15 mouse cellular contexts compared by ENCODE assay signal in genomic region chr16:44601182-44601581, GRCm38 (mm10). TPM values are rescaled to one million over a fixed set of nuclear protein-coding genes. Genes with fewer than 3 reads are reported as not detected.
A peak's percentile ranks its signal among the peaks of the same experiment; 100 is the strongest.
DNase-seq lines count a peak whose midpoint lies in the region; ATAC-seq lines count a peak whose summit lies in the region.
"Had no signal": no experiment of that assay in that cellular context is flagged by ENCODE, and none has a peak within 500 bp of the region (broad histone marks: within the 10 kb centered on the region; RNA-seq: fewer than 3 reads in every experiment).

No protein-coding gene starts in this region.

- no peak overlapping the region for H3K4me2 ChIP-seq in neural tube, embryonic 12.5 days (replicated peaks)
- H3K4me2 ChIP-seq in liver, embryonic 11.5 days, result no peak overlapping the region
- H3K4me2 ChIP-seq: liver, embryonic 12.5 days had no signal

- intact Hi-C loops in left cerebral cortex, postnatal 25 days (cut with DNase I), result no loop called here

- H3K9me3 ChIP-seq in neural tube, embryonic 12.5 days, result 0 out of 2 replicates have a peak, but pooled peaks cover 3% of the 10 kb centered on the region
- no peaks in the 10 kb centered on the region for H3K9me3 ChIP-seq in limb, embryonic 10.5 days (replicated peaks)
- no peaks in the 10 kb centered on the region for H3K9me3 ChIP-seq in liver, embryonic 11.5 days (ENCODE audit: control insufficient read depth, low read length)
- H3K9me3 ChIP-seq: liver, embryonic 12.5 days had no signal

- no peaks in the 10 kb centered on the region for H3K27me3 ChIP-seq in neural tube, embryonic 12.5 days (replicated peaks)
- no peaks in the 10 kb centered on the region for H3K27me3 ChIP-seq in limb, embryonic 10.5 days (ENCODE audit: low read depth, poor library complexity, severe bottlenecking)
- no peaks in the 10 kb centered on the region for H3K27me3 ChIP-seq in liver, embryonic 11.5 days (replicated peaks; ENCODE audit: control insufficient read depth, insufficient read depth, low read length)
- H3K27me3 ChIP-seq: liver, embryonic 12.5 days had no signal

- DNase-seq in heart, adult 11 months, result peak; percentile 46
- no peak for DNase-seq in heart, adult 8-10 months (ENCODE audit: low spot score)
- DNase-seq in neural tube, embryonic 10.5 days (ENCODE audit: extremely low spot score, low spot score), result no peak
- DNase-seq in limb, embryonic 10.5 days (ENCODE audit: low spot score), result no peak
- DNase-seq in liver, embryonic 11.5 days (ENCODE audit: low spot score), result no peak
- DNase-seq in urinary bladder, postnatal 25 days (ENCODE audit: low spot score), result no peak
- DNase-seq in left cerebral cortex, postnatal 25 days (ENCODE audit: low spot score in 2 of 2), result no peak
- DNase-seq: cerebellum, adult 2 months; gastrocnemius, postnatal 14 days; thymus, adult 18-20 months had no signal

- no peak overlapping the region for H3K4me3 ChIP-seq in neural tube, embryonic 12.5 days
- no peak overlapping the region for H3K4me3 ChIP-seq in limb, embryonic 10.5 days
- H3K4me3 ChIP-seq in liver, embryonic 11.5 days (ENCODE audit: low read depth, low read length), result no peak overlapping the region
- H3K4me3 ChIP-seq: erythroblast, embryonic 14.5 days; liver, embryonic 12.5 days had no signal

- peaks cover 15% of the 10 kb centered on the region for H3K4me1 ChIP-seq in neural tube, embryonic 12.5 days
- peaks cover 49% of the 10 kb centered on the region for H3K4me1 ChIP-seq in limb, embryonic 10.5 days
- no peaks in the 10 kb centered on the region for H3K4me1 ChIP-seq in liver, embryonic 11.5 days (replicated peaks; ENCODE audit: control insufficient read depth, insufficient read depth, low read length)
- H3K4me1 ChIP-seq: liver, embryonic 12.5 days had no signal

- H3K9ac ChIP-seq in neural tube, embryonic 12.5 days, result no peak overlapping the region
- no peak overlapping the region for H3K9ac ChIP-seq in liver, embryonic 11.5 days (ENCODE audit: low read depth, low read length)
- H3K9ac ChIP-seq: liver, embryonic 12.5 days had no signal

- peak; percentile 33; the same call in 1 of the 2 replicates for ATAC-seq in neural tube, embryonic 12.5 days (ENCODE audit: low FRiP score, low read depth)
- no peak for ATAC-seq in liver, embryonic 11.5 days (replicated peaks; ENCODE audit: low FRiP score)
- ATAC-seq: liver, embryonic 12.5 days; Patski had no signal

- no peak overlapping the region for H3K27ac ChIP-seq in neural tube, embryonic 12.5 days
- peak overlapping the region; percentile 82 for H3K27ac ChIP-seq in limb, embryonic 10.5 days
- no peak overlapping the region for H3K27ac ChIP-seq in liver, embryonic 11.5 days (ENCODE audit: low read depth, low read length)
- H3K27ac ChIP-seq: kidney, postnatal 0 days; liver, embryonic 12.5 days had no signal

- no peaks in the 10 kb centered on the region for H3K36me3 ChIP-seq in neural tube, embryonic 12.5 days
- peaks cover 4% of the 10 kb centered on the region; the same call in 1 of the 2 replicates for H3K36me3 ChIP-seq in limb, embryonic 10.5 days
- H3K36me3 ChIP-seq in liver, embryonic 11.5 days (ENCODE audit: control insufficient read depth, insufficient read depth, low read length), result no peaks in the 10 kb centered on the region
- H3K36me3 ChIP-seq: liver, embryonic 12.5 days had no signal

- 3% methylated on average over 2 of the region's 2 CpGs for WGBS in neural tube, embryonic 12.5 days
- 17% methylated on average over 2 of the region's 2 CpGs for WGBS in limb, embryonic 10.5 days
- WGBS in liver, embryonic 11.5 days, result 46% methylated on average over 2 of the region's 2 CpGs

RNA-seq across cellular contexts. Expression of gene Boc, which starts 42.5 kb away (rescaled TPM):
- total RNA-seq in heart, adult 8-10 months (2022), result 1 to 10 TPM; 3.5 to 4.0 (median 3.8) TPM
- polyA plus RNA-seq in neural tube, embryonic 12.5 days (2016; fragmentation: Nextera tagmentation; extraction: Ambion mirVana), result 32.1 and 34.3 TPM in 2 replicates
- 20.0 and 38.3 TPM in 2 replicates for polyA plus RNA-seq in limb, embryonic 10.5 days (2016; fragmentation: Nextera tagmentation; extraction: Ambion mirVana)
- 3.6 and 4.7 TPM in 2 replicates for polyA plus RNA-seq in liver, embryonic 11.5 days (2014; fragmentation: Nextera tagmentation; extraction: Ambion mirVana)
- total RNA-seq in left cerebral cortex, postnatal 25 days (2021), result 10 to 100 TPM; 19.9 TPM
- polyA plus RNA-seq: erythroblast, embryonic 14.5 days had no signal
